Mouse (Mus musculus): ENCODE measurements around the gene Zan. TPM values are rescaled to one million over a fixed set of nuclear protein-coding genes. Genes with fewer than 3 reads are reported as not detected.

Zan gene
- polyA plus RNA-seq, 1 experiment from 2014 or later: 0.17 TPM

- H3K27me3 ChIP-seq: no peaks in the 10 kb centered on the region
- WGBS: 15% methylated on average over 7 of the region's 7 CpGs
- H3K9ac ChIP-seq: no peak overlapping the region
- no peak for ATAC-seq (ENCODE audit: insufficient number of reproducible peaks, insufficient read depth, low FRiP score, low TSS enrichment)
- peak overlapping the region; percentile 97 for H3K27ac ChIP-seq
- H3K9me3 ChIP-seq: no peaks in the 10 kb centered on the region
- H3K4me2 ChIP-seq (replicated peaks): peak overlapping the region; percentile 93; the same call in 1 of the 2 replicates
- no peak overlapping the region for H3K4me3 ChIP-seq
- no peaks in the 10 kb centered on the region for H3K36me3 ChIP-seq
- peaks cover 34% of the 10 kb centered on the region for H3K4me1 ChIP-seq
Observed at GRCm38 (mm10) chr5:137347856-137348255, 129.0 kb downstream of the Zan start.

DNA sequence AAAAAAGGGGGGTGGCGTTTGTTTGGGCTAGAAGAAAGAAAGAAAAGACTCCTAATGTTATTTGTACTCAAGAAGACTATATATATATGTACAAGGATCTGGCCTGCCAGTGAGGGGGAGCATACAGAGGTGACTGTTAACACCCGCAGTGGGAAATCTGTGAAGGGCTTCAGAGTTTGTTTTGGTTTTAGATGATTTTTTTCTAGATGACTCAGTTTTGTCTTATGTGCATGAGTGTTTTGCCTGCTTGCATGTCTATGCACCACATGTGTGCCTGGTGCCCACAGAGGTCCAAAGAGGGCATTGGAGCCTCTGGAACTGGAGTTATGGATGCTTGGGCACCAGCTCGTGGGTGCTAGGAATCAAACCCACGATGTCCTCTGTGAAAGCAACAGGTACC, 129.9 kb downstream of the Zan start:
- peaks cover 26% of the 10 kb centered on the region for H3K4me1 ChIP-seq
- WGBS: 84% methylated on average over 4 of the region's 4 CpGs
- no peaks in the 10 kb centered on the region for H3K27me3 ChIP-seq
- no peaks in the 10 kb centered on the region for H3K9me3 ChIP-seq
- no peak overlapping the region for H3K4me2 ChIP-seq (replicated peaks)
- no peaks in the 10 kb centered on the region for H3K36me3 ChIP-seq
- H3K27ac ChIP-seq: no peak overlapping the region
- H3K9ac ChIP-seq: no peak overlapping the region
- no peak overlapping the region for H3K4me3 ChIP-seq
- no peak for ATAC-seq (ENCODE audit: insufficient number of reproducible peaks, insufficient read depth, low FRiP score, low TSS enrichment)

- Histone ChIP-seq H3K9ac (no peak overlapping the region), H3K4me2 (replicated peaks) (no peak overlapping the region), H3K4me3 (no peak overlapping the region), H3K27ac (no peak overlapping the region), H3K4me1 (peaks cover 25% of the 10 kb centered on the region), H3K36me3 (no peaks in the 10 kb centered on the region), H3K27me3 (no peaks in the 10 kb centered on the region), H3K9me3 (no peaks in the 10 kb centered on the region)
- no peak for ATAC-seq (ENCODE audit: insufficient number of reproducible peaks, insufficient read depth, low FRiP score, low TSS enrichment)
- WGBS: 79% methylated on average over 1 of the region's 1 CpGs
Observed at GRCm38 (mm10) chr5:137346388-137346787, 130.5 kb downstream of the Zan start.

DNA sequence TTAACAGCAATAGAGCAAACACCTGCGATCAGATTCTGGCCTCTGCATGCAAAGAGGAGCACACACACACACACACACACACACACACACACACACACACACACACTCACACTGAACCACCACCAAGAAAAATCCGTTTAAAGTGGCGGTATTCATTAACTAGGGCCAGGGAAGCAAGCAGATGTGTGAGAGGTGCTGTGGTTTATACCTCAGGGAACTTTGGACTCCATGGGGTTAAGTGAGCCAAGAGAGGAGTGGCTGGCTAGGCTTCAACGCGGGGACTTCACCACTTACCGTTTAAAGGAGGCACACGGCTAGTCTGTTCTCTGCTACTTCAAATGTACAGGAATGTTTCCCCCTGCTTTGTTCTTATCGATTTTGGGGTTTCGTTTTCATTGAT, 131.0 kb downstream of the Zan start:
- ATAC-seq (ENCODE audit: insufficient number of reproducible peaks, insufficient read depth, low FRiP score, low TSS enrichment): no peak
- Histone ChIP-seq H3K9ac (no peak overlapping the region), H3K4me1 (peaks cover 25% of the 10 kb centered on the region), H3K36me3 (no peaks in the 10 kb centered on the region), H3K4me3 (no peak overlapping the region), H3K4me2 (replicated peaks) (no peak overlapping the region), H3K27ac (no peak overlapping the region), H3K9me3 (no peaks in the 10 kb centered on the region), H3K27me3 (no peaks in the 10 kb centered on the region)
- WGBS: 23% methylated on average over 9 of the region's 9 CpGs

GRCm38 (mm10) chr5:137343869-137344268, 133.0 kb downstream of the Zan start:
- ATAC-seq (ENCODE audit: insufficient number of reproducible peaks, insufficient read depth, low FRiP score, low TSS enrichment): no peak
- Histone ChIP-seq H3K4me3 (no peak overlapping the region), H3K9ac (no peak overlapping the region)

DNA sequence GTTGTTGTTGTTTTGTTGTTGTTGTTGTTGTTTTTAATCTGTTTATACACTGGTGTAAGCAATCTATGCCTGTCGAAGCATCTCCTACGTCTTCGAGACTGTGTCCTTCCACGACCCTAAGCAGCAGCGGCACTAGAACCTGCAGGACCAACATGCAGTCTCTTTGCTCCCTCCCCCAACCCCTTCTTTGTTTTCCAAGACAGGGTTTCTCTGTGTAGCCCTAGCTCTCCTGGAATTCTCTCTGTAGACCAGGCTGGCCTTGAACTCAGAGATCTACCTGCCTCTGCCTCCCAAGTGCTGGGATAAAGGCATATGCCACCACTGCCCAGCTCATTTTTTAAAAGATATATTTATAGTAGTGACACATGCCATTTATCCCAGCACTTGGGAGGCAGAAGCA, 133.5 kb downstream of the Zan start:
- 94% methylated on average over 5 of the region's 5 CpGs for WGBS

More at GRCm38 (mm10) chr5:137343869-137344268, 133.0 kb downstream of the Zan start:
- Histone ChIP-seq H3K4me2 (replicated peaks) (no peak overlapping the region), H3K4me1 (peaks cover 31% of the 10 kb centered on the region), H3K27me3 (no peaks in the 10 kb centered on the region), H3K9me3 (no peaks in the 10 kb centered on the region), H3K27ac (no peak overlapping the region), H3K36me3 (no peaks in the 10 kb centered on the region)

DNA sequence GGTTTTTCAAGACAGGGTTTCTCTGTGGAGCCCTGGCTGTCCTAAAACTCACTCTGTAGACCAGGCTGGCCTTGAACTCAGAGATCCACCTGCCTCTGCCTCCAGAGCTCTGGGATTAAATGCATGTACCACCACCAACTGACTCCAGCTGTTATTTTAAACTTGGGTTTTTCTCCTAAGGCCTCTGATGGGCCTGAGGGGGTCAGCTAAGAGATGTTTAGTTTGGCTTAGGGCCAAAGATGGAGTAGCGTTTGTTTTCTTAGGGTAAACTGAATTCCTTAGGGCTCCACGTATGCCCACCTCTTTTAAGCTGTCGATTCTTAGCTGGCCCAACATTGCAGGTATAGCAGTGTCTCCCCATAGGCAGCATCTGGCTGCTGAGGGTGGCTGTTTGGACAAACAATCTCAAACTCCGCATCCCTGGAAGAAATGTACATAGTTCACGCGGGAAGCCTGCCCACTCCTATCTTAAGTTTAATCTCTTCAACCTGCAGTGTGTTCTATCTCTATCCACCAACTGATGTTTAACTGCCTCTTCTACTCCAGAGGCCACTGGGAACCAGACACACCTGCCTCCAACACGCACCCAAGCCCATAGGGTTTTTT, 134.4 kb downstream of the Zan start:
- Histone ChIP-seq H3K36me3 (no peaks in the 10 kb centered on the region), H3K4me2 (replicated peaks) (no peak overlapping the region), H3K27ac (no peak overlapping the region), H3K9ac (no peak overlapping the region), H3K4me3 (no peak overlapping the region), H3K4me1 (peaks cover 22% of the 10 kb centered on the region), H3K9me3 (no peaks in the 10 kb centered on the region), H3K27me3 (no peaks in the 10 kb centered on the region)
- WGBS: 79% methylated on average over 7 of the region's 7 CpGs
- ATAC-seq (ENCODE audit: insufficient number of reproducible peaks, insufficient read depth, low FRiP score, low TSS enrichment): no peak

More for the DNA sequence above, 133.5 kb downstream of the Zan start:
- Histone ChIP-seq H3K9ac (no peak overlapping the region), H3K4me3 (no peak overlapping the region), H3K27me3 (no peaks in the 10 kb centered on the region), H3K27ac (no peak overlapping the region), H3K36me3 (no peaks in the 10 kb centered on the region), H3K4me2 (replicated peaks) (no peak overlapping the region), H3K4me1 (peaks cover 26% of the 10 kb centered on the region), H3K9me3 (no peaks in the 10 kb centered on the region)
- ATAC-seq (ENCODE audit: insufficient number of reproducible peaks, insufficient read depth, low FRiP score, low TSS enrichment): no peak

DNA sequence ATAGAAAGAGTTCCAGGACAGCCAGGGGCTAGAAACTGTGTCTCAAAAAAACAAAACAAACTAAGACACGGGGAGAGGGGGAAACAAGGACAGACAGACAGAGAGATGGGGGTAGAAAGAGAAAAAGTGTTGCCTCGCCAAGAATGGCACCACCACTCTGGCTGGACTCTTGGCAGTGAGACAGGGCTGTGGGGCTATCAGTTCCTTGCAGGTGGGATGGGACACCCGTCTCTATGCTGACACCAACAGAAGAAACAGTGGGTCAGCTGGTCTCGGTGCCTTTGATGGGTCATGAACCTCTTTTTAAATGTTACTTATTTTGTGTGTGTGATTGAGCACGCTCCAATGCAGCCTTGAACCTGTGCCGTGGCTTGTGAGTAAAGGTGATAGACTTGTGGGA, 136.6 kb downstream of the Zan start:
- H3K36me3 ChIP-seq: no peaks in the 10 kb centered on the region
- no peak overlapping the region for H3K4me3 ChIP-seq
- H3K4me2 ChIP-seq (replicated peaks): no peak overlapping the region; the same call in 1 of the 2 replicates
- no peaks in the 10 kb centered on the region for H3K27me3 ChIP-seq
- no peaks in the 10 kb centered on the region for H3K9me3 ChIP-seq
- peaks cover 14% of the 10 kb centered on the region for H3K4me1 ChIP-seq
- H3K27ac ChIP-seq: no peak overlapping the region
- no peak for ATAC-seq (ENCODE audit: insufficient number of reproducible peaks, insufficient read depth, low FRiP score, low TSS enrichment)
- no peak overlapping the region for H3K9ac ChIP-seq
- 79% methylated on average over 6 of the region's 6 CpGs for WGBS

DNA sequence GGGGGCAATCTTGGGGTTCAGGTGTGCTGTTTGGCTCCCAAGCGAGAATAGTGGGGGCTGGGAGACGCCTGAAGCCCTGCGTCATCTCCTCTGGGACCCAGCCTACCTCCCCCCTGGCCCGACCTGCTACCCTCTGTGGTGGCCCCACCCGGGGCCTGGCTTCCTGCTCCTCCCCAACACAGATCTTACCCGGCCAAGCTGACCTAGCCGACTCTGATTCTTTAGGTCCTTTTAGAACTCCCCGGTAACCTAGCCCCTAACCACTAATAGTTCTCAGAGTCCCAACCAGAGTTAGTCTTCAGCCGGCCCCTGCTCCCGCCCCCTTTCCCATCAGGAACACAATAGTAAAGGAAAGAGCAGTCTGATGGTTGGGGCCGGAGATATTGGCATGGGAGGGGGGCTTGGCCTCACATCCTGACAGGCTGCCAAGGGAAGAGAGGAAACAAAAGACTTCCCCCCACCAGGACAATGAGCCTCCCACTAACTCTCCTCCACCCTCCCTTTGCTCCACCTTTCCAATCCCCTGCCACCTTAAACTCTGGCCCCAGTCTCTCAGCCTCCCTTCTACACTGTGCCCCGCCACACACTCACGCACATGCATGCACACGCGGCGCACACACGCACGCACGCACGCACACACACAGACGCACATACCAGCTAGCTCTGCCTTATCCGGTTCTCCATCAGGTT, 137.4 kb downstream of the Zan start:
- ATAC-seq (ENCODE audit: insufficient number of reproducible peaks, insufficient read depth, low FRiP score, low TSS enrichment): no peak
- H3K4me1 ChIP-seq: peaks cover 14% of the 10 kb centered on the region
- H3K36me3 ChIP-seq: no peaks in the 10 kb centered on the region
- peak overlapping the region; percentile 81 for H3K27ac ChIP-seq
- peak overlapping the region; percentile 38 for H3K4me3 ChIP-seq
- peak overlapping the region; percentile 61 for H3K9ac ChIP-seq
- no peaks in the 10 kb centered on the region for H3K9me3 ChIP-seq
- H3K27me3 ChIP-seq: no peaks in the 10 kb centered on the region
- H3K4me2 ChIP-seq (replicated peaks): peak overlapping the region; percentile 81
- 12% methylated on average over 22 of the region's 22 CpGs for WGBS

- H3K4me2 ChIP-seq (replicated peaks): peak overlapping the region; percentile 81
- peaks cover 14% of the 10 kb centered on the region for H3K4me1 ChIP-seq
- H3K4me3 ChIP-seq: peak overlapping the region; percentile 38
- H3K27me3 ChIP-seq: no peaks in the 10 kb centered on the region
- 0 out of 2 replicates have a peak, but pooled peaks have one; percentile 24 for ATAC-seq (ENCODE audit: insufficient number of reproducible peaks, insufficient read depth, low FRiP score, low TSS enrichment)
- peak overlapping the region; percentile 81 for H3K27ac ChIP-seq
- WGBS: 1% methylated on average over 11 of the region's 11 CpGs
- no peaks in the 10 kb centered on the region for H3K36me3 ChIP-seq
- peak overlapping the region; percentile 61 for H3K9ac ChIP-seq
- H3K9me3 ChIP-seq: no peaks in the 10 kb centered on the region
Observed at GRCm38 (mm10) chr5:137338663-137339289, 138.1 kb downstream of the Zan start.

- no peaks in the 10 kb centered on the region for H3K36me3 ChIP-seq
- peak overlapping the region; percentile 61 for H3K9ac ChIP-seq
- peak; percentile 86 for ATAC-seq (ENCODE audit: insufficient number of reproducible peaks, insufficient read depth, low FRiP score, low TSS enrichment)
- H3K9me3 ChIP-seq: no peaks in the 10 kb centered on the region
- peaks cover 14% of the 10 kb centered on the region for H3K4me1 ChIP-seq
- H3K4me2 ChIP-seq (replicated peaks): peak overlapping the region; percentile 81
- WGBS: under 1% methylated on average over 19 of the region's 19 CpGs
- H3K4me3 ChIP-seq: peak overlapping the region; percentile 38
- H3K27me3 ChIP-seq: no peaks in the 10 kb centered on the region
- H3K27ac ChIP-seq: peak overlapping the region; percentile 80; the same call in 1 of the 2 replicates
Observed at GRCm38 (mm10) chr5:137338256-137338655, 138.6 kb downstream of the Zan start.

DNA sequence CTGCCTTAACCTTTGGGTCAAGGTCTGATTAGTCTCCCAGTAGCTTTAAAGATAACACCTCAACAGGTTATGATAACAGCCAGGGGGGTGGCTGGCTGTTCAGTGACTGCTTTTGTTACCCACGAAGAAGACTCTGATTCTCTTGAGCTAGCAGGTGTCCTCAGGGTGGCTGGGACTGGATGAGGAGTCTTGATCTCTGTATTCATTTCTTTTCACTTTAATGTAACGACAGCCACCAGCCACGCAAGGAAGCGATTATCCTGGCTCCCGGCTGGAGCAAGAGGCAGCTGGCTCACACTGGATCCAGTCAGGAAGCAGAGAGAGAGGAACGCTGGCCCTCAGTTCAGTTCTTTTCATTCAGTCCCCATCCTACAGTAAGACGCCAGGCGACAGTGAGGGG, 139.7 kb downstream of the Zan start:
- ATAC-seq (ENCODE audit: insufficient number of reproducible peaks, insufficient read depth, low FRiP score, low TSS enrichment): no peak
- Histone ChIP-seq H3K4me1 (peaks cover 22% of the 10 kb centered on the region), H3K9me3 (no peaks in the 10 kb centered on the region), H3K27me3 (no peaks in the 10 kb centered on the region), H3K9ac (no peak overlapping the region), H3K4me3 (no peak overlapping the region), H3K27ac (no peak overlapping the region), H3K4me2 (replicated peaks) (no peak overlapping the region), H3K36me3 (no peaks in the 10 kb centered on the region)
- 26% methylated on average over 8 of the region's 8 CpGs for whole genome bisulfite sequencing
